Mouse (Mus musculus): ENCODE measurements at regions not wholly inside any gene's neighbourhood (a gene's known extent, or its start where the extent isn't known, plus 50 kb on each side); places are given as distances from the start of the nearest gene placed in this dataset.

DNA sequence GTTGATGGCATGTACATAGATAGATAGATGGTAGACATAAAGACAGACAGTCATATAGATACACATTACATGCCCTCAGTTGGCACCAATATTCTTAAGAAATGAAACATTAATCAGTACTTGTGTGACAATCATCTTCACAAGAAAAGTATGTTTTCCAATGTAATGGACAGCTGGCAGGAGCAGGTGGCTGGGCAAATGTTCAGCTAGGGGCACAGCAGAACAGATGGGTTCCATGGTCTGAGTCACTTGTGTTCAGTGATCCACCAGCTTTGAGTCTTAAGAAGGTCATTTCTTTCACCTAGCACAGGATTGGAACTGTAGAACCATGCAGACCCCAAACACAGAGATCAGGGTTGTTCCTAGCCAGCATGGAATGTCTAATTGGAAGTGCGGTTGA, 2631.2 kb upstream of the 5930422O12Rik start:
- no peak for DNase-seq

DNA sequence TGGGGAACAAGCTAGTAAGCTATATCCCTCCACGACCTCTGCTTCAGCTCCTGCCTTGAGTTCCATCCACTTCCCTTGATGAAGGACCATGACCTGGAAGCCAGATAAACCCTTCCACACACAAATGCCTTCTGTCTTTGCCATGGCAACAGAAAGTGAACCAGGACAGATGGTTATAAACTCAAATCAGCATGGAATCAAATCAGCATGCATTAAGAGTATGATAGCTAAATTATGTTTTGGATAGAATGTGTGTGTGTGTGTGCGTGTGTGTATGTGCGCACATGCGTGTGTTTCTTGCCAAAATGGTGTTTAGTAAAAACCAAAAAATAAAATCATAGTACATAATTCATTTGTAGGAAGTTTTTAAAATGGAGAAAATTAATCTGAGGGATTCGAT, 2611.5 kb upstream of the 5930422O12Rik start:
- DNase-seq, result no peak

DNA sequence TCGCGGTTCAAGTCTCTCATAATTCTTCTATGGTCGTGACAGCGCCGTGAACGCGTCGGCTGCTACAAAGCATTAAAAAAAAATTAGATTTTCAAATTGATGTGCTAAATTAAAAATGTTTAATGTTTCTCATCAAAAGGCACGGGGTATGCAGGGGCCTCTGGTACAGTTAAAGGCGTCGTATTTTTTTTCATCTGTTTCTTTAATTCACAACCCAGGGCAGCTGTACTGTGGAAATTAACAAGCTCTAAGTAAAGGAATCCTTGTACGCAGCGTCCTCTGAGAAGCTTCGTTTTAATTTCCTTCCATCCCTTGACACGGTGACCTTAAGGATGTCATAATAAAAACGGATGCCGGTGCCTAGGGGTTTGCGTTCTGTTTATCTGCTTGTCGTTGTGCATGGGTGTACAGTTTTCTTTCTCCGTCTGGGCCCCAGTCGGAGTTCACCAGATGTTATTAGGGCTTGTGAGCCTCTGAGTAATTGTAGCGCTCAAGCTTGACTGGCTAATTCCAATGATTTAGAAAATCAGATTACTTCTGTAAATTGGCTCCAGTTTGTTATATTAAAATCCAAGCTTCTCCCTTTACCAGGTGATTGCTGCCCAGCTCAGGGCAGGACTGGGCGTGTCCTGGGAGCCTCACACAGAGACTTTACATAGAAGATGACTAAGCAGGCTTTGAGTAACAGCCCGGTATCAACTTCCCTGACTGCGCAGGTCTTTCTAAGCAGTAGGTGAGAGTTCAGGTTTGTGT, 2605.5 kb upstream of the 5930422O12Rik start:
- DNase-seq, result no peak

DNA sequence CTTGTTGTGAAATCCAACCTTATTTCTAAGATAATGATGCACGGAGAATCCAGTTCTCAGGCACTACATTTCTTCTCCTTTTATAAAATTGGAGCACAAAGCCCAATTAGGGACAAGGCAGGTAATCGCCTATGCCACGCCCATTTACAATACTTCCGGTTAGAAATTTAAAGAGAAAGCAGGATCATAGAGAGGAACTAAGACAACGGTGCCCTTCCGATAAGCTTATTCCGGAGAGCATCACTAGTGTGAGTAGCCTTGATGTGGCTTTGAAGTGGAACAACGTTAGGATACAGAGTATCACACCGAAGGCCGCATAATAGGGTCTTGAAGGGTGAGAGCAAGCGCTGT, 2604.9 kb upstream of the 5930422O12Rik start:
- no peak for DNase-seq

DNA sequence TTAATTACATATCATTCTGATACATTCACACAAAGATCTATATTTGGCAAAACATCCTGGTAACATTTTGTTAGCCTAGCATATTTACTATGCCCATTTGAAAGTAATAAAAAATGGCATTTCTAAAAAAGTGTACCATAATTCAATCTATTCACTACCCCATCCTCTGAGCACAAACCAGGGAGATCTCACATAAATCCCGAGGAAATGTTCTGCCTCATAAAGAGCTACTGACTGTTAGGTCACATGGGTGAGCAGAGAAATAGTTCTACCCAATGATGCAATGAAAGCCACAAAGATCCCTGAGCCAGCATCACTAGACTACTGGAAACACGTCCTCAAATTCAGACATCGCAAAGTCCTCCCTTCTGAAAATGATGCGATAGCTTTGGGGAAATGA, 2602.5 kb upstream of the 5930422O12Rik start:
- no peak for DNase-seq

DNA sequence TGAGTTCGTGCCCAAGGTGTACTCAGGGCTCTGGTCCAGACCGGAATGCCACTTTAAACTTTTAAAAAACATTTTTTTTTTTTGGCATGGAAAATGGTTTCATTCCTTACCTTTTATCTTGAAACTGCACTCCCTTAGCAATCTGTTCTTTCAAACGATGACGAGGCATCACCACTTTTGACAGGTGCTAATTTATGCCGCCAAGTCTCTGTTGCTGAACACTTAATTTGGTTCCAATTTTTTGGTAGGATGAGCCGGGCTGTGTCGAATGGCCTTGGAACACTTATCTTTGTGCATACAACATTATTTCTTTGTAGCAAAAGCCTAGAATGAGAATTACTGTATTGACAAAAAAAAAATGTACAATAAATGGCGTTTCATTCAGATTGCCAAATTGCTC, 2590.5 kb upstream of the 5930422O12Rik start:
- no peak for DNase-seq

DNA sequence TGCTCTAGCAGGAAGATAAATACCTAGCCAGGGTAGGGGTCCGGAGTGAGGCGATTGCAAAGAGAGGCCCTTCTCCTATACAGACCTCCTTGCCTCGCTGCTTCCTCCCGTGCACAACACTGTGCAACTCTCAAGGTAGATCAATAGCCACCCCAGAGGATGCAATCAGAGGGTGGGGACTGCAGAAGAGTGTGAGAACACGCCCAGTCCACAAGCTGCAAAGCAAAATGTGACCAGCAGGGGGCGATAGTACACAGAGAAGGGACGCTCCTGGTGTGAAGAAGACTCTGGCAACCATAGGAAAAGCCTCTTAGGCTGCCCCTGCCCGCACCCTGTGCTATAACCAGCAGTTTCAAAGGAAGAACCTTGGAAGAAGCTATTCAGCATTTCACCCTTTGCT, 2588.4 kb upstream of the 5930422O12Rik start:
- no peak for DNase-seq

DNA sequence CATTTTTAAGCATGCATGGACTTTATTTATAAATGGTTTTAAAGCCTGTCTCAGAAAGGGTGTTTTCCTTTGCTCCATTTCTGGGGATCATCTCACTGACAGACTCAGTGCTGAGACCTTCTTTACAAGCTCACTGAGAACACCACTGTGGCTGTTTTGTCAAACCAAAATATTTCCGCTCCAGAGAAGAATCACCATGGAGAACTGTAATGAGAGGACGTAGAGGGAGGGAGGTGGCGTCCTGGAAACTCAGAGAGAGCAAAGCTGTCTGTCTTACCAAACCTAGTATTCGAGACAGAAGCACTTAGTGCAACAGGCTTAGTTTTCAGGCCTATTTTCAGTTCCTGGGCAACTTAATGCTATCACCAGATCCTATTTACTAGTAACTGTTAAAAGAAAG, 2565.5 kb upstream of the 5930422O12Rik start:
- no peak for DNase-seq

DNA sequence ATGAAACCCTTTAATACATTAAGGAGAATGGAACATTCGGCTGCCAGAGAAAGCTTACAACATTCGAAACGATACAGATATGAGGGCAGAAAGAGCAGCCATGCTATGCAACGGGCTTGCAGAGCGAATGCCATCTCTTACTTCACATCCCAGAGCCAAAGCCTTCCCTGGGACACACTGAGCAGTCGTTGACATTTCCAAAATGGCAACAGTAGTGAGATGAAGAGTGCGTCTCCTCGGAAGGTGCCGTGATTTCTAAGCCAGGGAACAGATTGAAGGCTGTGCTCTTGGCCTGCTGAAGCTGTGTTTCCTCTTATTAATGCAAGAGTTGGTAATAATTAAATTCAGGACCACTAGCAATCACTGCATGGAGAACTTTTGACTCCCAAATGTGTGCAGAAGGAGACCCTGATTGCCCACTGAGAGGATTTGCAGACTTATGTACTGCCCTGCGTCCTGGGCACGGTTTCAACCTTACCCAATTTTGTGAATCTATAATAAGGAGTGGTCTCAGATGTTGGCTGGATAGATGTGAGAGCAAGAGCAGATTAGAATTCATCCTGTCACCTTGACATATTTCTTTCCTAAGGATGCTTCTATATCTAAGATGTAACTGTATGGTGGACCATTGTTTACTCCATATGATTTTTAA, 2522.3 kb upstream of the 5930422O12Rik start:
- no peak for DNase-seq

DNA sequence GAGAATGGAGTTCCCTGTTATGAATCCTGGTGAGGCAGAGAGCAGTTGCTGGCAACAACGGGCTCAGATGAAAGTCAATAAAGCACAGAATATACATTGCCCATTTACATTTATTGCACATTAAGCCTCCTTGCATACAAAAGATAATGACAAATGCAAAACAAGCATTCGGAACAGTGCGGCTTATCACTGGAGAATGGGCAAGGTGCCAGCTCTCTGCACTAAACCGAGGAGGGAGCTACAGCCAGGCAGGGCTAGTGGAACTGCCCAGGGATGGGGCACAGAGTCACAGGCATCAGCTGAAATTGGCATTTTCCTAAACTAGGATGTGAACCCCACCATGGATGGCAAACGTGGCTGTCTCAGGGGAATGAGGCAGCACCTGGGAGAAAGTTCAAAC, 2514.8 kb upstream of the 5930422O12Rik start:
- no peak for DNase-seq

DNA sequence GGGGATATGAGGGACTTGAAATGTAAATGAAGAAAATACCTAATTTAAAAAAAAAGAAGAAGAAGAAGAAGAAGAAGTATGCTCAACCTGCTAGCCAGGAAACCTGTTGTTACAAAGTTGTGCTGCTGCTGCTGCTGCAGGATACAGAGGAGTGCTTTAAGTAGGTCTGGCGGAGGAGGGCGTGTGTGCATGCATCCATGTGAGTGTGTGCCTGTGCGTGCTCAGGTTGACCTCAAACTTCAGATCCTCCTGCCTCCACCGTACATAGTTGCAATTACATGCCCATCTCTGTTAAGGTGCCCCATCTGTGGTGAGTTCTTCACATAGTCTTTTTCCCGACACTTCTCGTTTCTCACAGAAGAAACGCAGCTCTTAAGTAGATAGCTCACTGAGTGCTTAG, 2513.4 kb upstream of the 5930422O12Rik start:
- DNase-seq, result no peak

DNA sequence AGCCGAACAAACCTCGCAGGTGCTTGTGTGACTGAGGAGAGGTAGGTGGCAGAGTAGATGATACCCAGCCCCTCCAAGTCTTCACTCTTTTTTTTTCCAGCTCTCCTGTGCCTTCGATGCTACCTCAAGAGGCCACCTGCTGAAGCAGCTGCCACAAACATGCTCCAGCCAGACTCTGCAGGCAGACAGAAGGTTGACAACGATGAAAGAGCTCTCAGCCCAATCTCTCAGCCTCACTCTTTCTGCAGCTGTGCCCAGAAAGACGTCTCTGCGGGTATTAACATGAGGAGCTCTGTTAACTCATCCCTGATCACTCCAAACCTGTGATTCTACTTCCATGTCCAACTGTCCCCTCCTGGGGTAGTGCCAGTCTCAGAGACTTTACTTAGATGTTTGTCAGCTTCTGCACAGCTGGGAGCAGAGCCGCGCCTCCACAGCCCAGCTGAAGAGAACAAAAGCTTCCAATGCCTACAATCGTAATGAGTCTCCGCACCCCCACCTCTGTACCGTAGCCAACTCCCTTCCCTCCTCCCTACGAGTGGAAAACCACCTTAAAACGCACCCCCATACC, 2512.8 kb upstream of the 5930422O12Rik start:
- DNase-seq, result no peak

DNA sequence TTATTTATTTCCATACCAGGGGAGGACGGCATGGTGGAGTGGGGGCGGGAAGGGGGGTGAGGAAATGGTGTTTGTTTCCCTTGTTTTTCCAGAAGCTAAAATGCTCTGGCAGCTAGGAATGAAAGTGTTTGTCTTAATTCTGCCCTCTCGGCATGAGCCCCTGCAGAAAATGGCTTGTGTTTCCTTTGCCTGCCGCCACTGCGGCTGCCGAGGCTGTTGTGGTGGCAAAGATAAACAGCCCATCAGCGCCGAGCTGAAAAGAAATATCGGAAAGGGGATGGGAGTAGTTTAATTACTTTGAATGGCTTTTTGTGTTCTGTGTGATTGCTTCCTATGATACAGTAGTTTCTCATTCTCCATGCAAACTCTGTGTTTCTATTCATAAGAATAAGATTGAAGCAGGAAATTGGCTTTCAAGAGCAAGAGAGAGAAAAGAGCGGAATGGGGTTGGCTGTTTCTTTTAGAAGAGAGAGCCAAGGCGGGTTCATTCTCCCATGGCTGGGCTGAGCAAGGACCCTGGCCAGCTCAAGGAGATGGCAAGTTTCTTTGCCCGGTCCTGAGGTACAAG, 2512.2 kb upstream of the 5930422O12Rik start:
- DNase-seq, result no peak

DNA sequence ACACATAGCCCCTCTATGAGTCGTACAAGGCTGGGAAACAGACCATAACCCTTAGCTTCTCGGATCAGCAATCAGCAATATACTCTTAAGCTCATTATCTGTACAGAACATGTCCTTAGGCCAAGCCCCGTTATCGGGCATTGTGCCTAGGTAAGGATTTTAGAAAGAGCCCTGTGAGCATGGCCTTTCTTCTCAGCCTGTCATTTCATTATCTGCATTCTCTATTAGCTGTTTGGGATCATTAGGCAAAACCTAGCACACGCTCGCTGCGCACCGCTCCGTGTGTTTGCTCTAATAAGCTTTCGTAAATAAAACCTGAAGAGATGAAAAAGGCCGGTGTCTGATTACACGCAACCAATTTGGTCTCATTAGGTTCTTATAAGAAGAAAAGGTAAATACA, 2507.1 kb upstream of the 5930422O12Rik start:
- DNase-seq, result no peak

DNA sequence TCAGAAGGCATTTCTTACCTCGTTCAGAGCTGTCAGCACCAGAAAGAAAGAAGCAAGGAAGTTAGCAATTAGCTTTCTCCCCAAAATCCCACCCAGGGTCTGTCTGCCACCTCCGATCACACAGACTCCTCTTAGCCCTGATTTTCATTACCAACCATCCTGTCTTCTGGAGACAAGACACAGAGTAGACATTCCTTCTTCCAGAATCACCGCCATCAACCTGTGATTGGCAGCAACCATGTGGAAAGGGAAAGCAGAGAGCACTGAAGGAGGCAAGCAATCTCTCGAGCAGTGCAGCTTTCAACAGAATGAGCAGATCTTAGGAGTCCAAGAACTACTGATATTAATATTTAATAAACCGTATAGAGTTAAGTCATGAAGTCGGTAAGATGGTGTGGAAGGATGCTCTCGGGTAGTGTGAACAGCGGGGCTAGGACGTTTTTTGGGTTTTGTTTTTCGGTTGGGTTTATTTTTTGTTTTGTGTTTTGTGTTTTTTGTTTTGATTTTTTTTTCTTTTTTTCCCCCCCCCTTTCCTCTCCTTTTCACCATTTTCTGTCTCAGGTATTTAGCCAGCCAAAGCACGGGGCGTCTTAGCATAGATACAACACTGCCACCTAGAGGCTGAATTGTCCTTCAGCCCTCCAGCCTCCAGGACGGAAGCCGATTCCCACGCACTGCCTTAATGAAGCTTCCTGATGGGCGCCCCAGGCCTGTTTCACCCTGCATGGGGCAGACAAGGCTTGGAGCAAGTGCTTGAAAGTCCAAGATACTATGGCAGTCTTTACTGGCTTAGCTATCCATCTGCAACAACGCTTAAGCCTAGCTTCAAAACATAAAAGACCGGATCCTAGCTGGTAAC, 2505.0 kb upstream of the 5930422O12Rik start:
- DNase-seq, result no peak

DNA sequence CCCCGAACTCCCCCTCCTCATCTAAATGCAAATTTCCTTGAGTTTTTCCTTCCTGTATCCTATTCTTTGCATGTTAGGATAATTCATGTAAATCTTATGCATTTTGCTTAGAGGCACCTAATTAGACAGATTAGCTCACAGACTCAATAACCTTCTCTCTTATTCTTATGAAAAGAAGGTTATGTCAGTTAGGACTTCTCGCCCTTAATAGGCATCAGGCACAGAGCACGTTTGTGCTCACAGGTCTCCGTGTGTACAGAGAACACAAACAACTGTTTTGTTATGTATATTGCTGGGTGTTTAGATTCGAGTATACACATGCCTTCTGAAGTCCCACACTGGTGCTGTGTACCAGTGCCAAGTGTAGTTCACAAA, 2504.4 kb upstream of the 5930422O12Rik start:
- DNase-seq, result no peak

DNA sequence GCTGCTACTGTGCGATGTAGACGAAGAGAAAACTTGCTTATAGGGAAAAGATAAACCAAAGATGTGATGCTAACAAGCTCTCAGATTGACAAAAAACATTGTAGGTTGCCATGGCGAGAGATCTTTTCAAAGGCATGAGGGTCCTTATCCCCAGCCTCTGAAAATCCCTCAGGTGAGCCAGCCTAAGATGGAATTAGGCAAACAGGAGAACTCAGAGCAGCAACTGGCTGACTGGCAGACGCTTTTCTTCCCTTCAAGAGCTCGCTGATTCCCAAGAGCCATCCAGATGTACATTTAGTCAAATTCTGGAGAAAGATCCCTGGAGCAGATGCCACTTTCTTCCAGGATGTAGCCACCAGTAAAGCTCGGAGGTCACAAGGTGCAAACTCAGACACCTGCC, 2503.9 kb upstream of the 5930422O12Rik start:
- no peak for DNase-seq

DNA sequence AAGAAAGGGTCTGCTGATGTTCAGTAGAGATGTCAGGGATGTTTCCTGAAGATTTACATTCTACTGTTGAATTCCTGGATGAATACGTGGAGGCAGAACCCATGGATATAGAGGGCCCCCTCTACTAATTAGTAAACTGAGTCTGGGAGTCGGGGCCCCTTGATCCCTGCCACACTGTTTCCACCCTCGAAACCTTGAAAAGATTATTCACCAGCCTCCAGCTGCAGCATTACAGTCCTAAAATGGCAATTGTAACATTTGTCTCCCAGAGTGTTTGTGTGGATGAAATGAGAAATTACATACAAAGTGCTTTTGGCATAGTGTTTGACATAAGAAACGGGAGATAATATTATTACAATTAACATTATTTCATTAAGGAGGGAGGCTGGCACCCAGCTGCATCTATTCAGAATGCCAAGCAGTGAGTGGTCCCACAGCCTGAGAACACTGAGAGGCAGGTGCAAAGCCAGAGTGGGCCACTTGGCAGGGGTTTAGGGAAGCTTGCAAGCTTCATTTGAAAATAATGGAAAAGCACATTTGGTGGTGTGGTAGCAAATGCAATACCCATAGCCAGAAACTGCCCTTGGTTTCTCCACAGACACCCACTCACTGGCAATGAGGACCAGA, 2490.9 kb upstream of the 5930422O12Rik start:
- DNase-seq, result no peak

DNA sequence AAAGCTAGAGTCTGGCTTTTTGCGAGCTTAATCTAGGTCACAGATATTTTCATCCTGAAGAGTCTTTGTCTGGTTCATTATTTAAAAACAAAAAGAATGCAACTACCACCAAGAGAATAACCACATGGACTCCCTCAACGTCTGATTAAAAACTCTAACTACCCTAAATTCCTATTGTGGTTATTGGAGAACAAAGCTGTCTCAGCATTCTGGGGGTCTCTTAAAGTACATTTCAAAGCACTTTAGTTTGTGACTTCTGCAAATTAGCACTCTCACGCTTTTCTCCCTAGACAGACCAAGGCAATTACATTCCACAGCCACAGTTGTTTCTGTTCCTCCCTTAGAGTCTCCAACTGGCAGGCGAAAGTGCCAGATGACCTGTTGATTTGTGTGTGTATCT, 2487.6 kb upstream of the 5930422O12Rik start:
- DNase-seq, result no peak

DNA sequence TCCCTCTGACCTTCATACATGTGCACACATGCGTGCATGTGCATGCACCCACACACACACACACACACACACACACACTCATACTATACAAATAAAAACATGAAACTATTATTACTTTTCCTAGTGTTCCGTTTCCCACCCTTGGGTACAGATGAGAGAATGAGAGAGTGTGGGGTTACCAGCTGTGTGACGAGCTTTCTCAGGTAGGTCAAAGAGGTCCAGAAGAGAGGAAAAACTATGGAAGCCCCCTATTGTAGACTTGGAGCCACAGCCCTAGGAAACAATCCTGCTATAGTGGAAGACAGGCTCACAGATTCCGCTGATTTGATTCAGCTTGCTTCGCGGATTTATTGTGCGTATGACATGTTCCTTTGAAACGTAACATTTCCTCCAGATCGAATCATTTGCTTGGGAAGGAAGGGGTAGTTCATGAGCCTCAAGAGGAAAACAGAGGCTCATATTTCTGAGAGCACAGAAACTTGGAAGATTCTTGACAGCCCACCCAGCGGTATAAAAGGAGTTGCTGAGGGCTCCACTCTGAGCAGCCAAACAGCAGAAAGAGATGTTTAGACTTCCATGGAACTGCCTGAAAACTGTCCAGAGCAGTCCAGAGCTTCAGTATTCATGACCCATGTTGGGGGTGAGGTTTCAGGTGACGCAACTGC, 2486.9 kb upstream of the 5930422O12Rik start:
- DNase-seq, result no peak

DNA sequence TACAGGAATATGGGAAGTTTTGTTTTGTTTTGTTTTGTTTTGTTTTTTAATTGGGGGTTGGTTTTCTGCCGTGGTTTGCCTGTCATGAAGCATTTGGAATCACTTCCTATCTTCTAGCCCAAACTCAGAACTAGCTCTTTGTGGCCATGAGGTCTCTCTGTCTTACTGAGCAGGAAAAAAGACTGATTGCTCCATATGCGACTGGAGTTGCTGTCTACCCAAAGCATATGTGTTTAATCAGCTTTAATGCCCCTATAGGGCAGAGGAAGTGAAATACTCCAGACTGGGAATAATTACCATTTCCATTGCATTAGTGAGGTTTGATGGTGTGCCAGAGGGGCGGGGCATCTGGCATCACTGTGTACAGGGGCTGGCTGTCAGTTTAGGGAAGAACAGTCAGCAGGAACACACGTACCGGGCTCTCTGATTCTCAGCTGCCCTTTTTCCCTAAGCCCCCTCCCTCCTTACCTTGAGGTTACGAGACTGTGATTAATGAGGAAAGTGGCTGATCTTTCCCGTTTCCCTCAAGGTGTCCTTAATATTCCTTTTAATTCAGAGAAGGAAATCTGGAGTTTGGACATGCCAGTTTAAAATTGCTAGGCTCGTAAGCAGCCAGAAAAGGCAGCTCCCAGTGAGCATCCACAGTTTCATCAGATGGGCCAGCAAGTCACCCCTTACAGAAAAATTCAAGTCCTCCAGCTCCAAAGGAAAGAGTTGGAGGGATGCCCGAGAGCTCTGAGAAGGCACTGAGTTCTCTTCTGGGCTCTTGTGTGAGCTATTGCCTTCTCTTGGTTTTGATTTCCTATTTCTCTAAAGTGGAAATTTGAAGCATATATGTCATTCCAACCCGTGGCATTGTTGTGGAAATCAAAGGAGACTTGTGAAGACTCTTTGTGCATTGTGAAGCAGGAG, 2482.1 kb upstream of the 5930422O12Rik start:
- DNase-seq, result no peak
